Mouse (Mus musculus) forebrain, postnatal 0 days (tissue): Measurements from ENCODE around the gene Slc15a3. TPM values are rescaled to one million over a fixed set of nuclear protein-coding genes. Genes with fewer than 3 reads are reported as not detected.

Experiments used
- ATAC-seq: fragments of 200-750 bp; cut with Nextera tagmentation; 2 replicates; pipeline ENCODE4 v1.8.0; 2017; ENCODE audit warnings: mild to moderate bottlenecking, moderate library complexity
- DNase-seq: peaks from one replicate; pipeline ENCODE4 v3.0.0-alpha.2; 2015
- H3K27ac ChIP-seq: fragments of 300-500 bp; sonication (generic); 2 replicates; pipeline ENCODE4 v1.5.1; 2014; ENCODE audit warnings: low read depth, mild to moderate bottlenecking, antibody characterized with exemption, low read length, moderate library complexity, mixed read lengths
- H3K27me3 ChIP-seq: fragments of 300-500 bp; sonication (generic); 2 replicates; pipeline ENCODE4 v1.6.1; 2014; ENCODE audit warnings: mild to moderate bottlenecking, low read length, mixed read lengths; ENCODE audit not compliant: insufficient read depth
- H3K36me3 ChIP-seq: fragments of 300-500 bp; sonication (generic); 2 replicates; pipeline ENCODE4 v1.6.1; 2014; ENCODE audit warnings: mild to moderate bottlenecking, moderate library complexity; ENCODE audit not compliant: insufficient read depth
- H3K4me1 ChIP-seq: fragments of 300-500 bp; sonication (generic); 2 replicates; pipeline ENCODE4 v1.6.1; 2014; ENCODE audit warnings: antibody characterized with exemption; ENCODE audit not compliant: insufficient read depth
- H3K4me2 ChIP-seq: fragments of 300-500 bp; sonication (generic); 2 replicates; pipeline ENCODE4 v1.6.1; 2014; ENCODE audit warnings: low read depth, mild to moderate bottlenecking, moderate library complexity
- H3K4me3 ChIP-seq: fragments of 300-500 bp; sonication (generic); 2 replicates; pipeline ENCODE4 v1.5.1; 2014; ENCODE audit warnings: low read depth, low read length, mixed read lengths
- H3K9ac ChIP-seq: fragments of 300-500 bp; sonication (generic); 2 replicates; pipeline ENCODE4 v1.6.1; 2014; ENCODE audit warnings: mild to moderate bottlenecking
- H3K9me3 ChIP-seq: fragments of 300-500 bp; sonication (generic); 2 replicates; pipeline ENCODE4 v1.6.1; 2016; ENCODE audit warnings: low read length
- CTCF ChIP-seq: sonication (generic); IDR thresholded peaks from 2 replicates; pipeline ENCODE4 v1.5.1; 2016; ENCODE audit warnings: antibody characterized with exemption, control low read depth, low read depth
- WGBS: fragments of 180-500 bp; shearing (Covaris S2); extraction: QIAGEN DNeasy Blood & Tissue Kit; methylation state at CpG from one replicate; pipeline ENCODE4 v1.1.7; 2014; 5-methylcytosine and 5-hydroxymethylcytosine counted together
- polyA plus RNA-seq: library from polyadenylated mRNA; unstranded; fragments of >200 nt; fragmentation: Nextera tagmentation; extraction: Ambion mirVana; gene quantifications from 2 replicates; pipeline ENCODE4 v1.2.1, GENCODE M21; 2015
- total RNA-seq: library from RNA; depleted of rRNA; stranded (reverse); fragments of >200 nt; gene quantifications from 2 replicates; pipeline ENCODE4 v1.2.3, GENCODE M21; 2014; rRNA removed

Gene Slc15a3
- total and polyA plus RNA-seq, 2 experiments from 2014 or later = 0.42 to 0.90 TPM

DNA sequence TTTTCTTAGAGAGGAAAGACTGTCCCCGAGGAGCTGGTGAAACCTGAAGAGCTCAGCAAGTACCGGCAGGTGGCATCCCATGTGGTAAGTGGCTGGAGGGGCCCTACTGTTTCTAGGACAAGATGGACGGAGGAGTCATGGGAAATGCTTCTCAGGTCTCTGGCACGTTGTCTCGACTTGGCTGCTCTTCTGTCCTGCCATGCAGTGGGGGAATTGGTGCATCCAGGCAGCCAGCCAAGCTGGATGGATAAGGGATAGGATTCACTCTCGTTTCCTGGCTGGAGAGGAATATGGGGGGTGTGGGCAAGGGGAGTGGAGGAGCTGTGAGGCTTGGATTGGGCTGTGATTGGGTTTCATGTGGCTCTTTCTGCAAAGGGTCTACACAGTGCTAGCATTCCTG lies 60.8 kb downstream of the Slc15a3 start:
- Histone ChIP-seq H3K4me3 (no peak overlapping the region), H3K27ac (no peak overlapping the region), H3K27me3 (no peaks in the 10 kb centered on the region), H3K4me2 (no peak overlapping the region), H3K9ac (no peak overlapping the region), H3K9me3 (no peaks in the 10 kb centered on the region), H3K4me1 (peaks cover 12% of the 10 kb centered on the region), H3K36me3 (peaks cover 77% of the 10 kb centered on the region)
- WGBS = 67% methylated on average over 6 of the region's 6 CpGs
- DNase-seq = no peak
- TF ChIP-seq CTCF = no peak
- no peak for ATAC-seq

DNA sequence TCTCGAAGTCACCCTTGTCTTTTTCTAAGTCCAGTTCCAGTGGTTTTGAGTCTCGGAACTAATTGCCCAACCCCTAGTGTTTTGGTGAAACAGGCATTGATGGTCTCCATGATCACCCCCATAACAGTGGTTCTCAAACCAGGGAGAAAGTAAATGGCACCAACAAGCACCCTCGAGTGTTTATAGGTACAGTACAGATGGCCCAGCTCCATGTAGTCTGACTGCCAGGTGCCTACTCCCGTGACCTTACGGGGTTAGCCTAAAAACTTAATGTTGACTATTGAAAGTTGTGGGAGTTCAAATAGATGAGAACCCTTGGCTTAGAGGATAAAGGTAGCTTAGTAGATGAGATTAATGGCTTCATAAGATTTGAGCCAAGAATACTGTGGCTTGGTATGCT lies 61.5 kb downstream of the Slc15a3 start:
- Histone ChIP-seq H3K9ac (no peak overlapping the region), H3K9me3 (no peaks in the 10 kb centered on the region), H3K36me3 (peaks cover 85% of the 10 kb centered on the region), H3K4me3 (no peak overlapping the region), H3K4me2 (no peak overlapping the region), H3K27me3 (no peaks in the 10 kb centered on the region), H3K4me1 (peaks cover 9% of the 10 kb centered on the region), H3K27ac (no peak overlapping the region)
- 97% methylated on average over 5 of the region's 5 CpGs for WGBS
- TF ChIP-seq CTCF = no peak
- ATAC-seq = no peak
- DNase-seq = no peak

DNA sequence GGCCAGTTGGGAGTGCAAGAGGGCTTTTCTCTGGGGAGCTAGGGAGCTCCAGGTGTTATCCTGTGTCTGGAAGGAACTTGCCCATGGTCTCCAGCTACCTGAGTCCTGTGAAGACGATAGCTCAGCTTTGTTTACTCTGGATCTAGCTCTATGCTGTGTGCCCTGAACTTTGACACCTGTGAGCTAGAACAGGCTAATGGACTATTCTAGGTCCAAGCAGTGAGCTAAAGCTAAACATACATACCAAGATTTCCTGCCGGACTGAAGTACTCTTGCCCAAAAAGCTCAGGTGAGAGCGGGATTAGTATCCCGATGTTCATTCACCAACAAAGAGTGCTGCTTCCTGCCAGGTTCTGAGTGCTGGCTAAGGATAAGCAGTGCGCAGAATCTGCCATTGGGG lies 65.0 kb downstream of the Slc15a3 start:
- no peak for DNase-seq
- no peak for TF ChIP-seq CTCF
- Histone ChIP-seq H3K9me3 (no peaks in the 10 kb centered on the region), H3K36me3 (peaks cover 72% of the 10 kb centered on the region), H3K27ac (no peak overlapping the region), H3K9ac (no peak overlapping the region), H3K27me3 (no peaks in the 10 kb centered on the region), H3K4me1 (no peaks in the 10 kb centered on the region), H3K4me3 (no peak overlapping the region), H3K4me2 (no peak overlapping the region)
- 85% methylated on average over 5 of the region's 5 CpGs for WGBS
- no peak for ATAC-seq

DNA sequence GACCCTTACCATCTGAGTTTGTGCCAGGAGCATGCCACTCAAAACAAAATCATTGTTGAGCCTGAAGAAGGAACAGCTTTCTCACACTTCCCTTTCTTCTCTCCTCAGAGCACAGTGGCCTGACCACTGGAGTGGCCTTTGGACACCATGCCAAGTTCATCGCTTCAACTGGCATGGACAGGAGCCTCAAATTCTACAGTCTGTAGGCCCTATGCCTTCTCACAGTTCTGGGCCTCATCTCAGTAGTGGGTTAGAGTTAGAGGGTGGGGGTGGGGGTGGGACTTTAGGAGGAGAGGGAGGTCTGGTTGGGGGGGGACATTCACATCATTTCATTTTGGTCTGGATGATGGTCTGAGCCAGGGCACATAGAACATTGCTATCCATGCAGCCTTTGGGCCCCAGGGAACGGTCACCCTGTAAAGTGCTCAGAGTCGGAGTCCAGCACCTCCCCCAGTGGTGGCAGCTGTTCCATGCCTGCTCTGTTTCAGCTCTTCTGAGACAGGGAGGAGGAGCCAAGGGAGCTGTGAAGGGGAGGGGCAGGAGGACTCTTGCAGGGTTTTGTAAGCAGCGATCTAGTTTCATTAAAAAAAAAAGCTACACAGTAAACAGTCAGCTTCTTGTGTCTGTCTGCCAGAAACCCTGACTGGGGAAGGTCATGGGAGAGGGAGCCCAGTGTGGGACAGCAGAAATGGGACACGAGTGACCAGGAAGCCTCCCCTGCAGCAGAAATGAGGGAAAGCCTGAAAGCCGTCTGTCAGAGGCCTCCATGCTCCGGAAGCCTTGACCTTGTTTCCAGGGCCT lies 65.6 kb downstream of the Slc15a3 start:
- peaks cover 66% of the 10 kb centered on the region for H3K36me3 ChIP-seq
- H3K9ac ChIP-seq = no peak overlapping the region
- no peaks in the 10 kb centered on the region for H3K27me3 ChIP-seq
- H3K9me3 ChIP-seq = no peaks in the 10 kb centered on the region
- no peak for TF ChIP-seq CTCF
- DNase-seq (no peak), ATAC-seq (peak; percentile 60)
- no peaks in the 10 kb centered on the region for H3K4me1 ChIP-seq
- WGBS = 60% methylated on average over 7 of the region's 7 CpGs
- H3K4me3 ChIP-seq = no peak overlapping the region
- H3K27ac ChIP-seq = no peak overlapping the region
- H3K4me2 ChIP-seq = no peak overlapping the region

DNA sequence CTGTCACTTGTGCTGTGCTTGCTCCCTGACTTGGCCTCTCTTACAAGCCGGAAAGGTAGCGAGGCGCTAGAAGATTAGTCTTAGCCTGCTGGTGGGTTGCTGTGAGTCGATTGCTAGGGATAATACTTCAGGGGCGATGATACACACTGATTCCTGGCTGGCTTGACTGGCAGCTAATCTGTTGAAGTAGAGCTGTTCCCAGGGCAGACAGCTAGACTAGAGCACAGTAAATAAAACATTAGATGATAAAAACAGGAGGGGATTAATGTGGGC lies 66.1 kb downstream of the Slc15a3 start:
- no peak for DNase-seq
- H3K27ac ChIP-seq = peak overlapping the region; percentile 29; the same call in 1 of the 2 replicates
- H3K36me3 ChIP-seq = peaks cover 60% of the 10 kb centered on the region
- WGBS = 87% methylated on average over 5 of the region's 5 CpGs
- no peaks in the 10 kb centered on the region for H3K27me3 ChIP-seq
- no peak for ATAC-seq
- no peak overlapping the region for H3K9ac ChIP-seq
- H3K4me2 ChIP-seq = no peak overlapping the region
- TF ChIP-seq CTCF = no peak
- no peaks in the 10 kb centered on the region for H3K4me1 ChIP-seq
- no peaks in the 10 kb centered on the region for H3K9me3 ChIP-seq
- no peak overlapping the region for H3K4me3 ChIP-seq

DNA sequence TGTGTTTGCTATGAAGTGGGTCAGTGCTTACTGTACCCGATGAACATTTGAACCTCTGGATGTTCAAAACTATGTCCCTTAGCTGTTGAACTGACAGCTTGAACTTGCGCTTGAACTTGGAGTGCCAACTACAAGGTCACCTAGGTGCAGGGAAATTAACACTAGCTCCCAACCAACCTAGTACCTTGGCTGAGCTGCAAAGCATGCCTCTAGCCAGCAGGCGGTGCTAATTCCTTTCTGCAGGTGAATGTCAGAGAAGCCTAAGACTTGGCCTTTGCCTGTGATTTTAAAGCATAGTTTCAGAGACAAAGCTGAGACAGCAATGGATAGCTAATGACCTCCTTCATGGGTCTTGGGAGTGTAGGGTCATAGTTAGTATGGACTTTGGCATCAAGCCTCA lies 68.4 kb downstream of the Slc15a3 start:
- 61% methylated on average over 3 of the region's 3 CpGs for WGBS
- DNase-seq = peak; percentile 66
- peak; percentile 81 for TF ChIP-seq CTCF
- Histone ChIP-seq H3K9me3 (no peaks in the 10 kb centered on the region), H3K4me1 (no peaks in the 10 kb centered on the region), H3K27me3 (no peaks in the 10 kb centered on the region), H3K36me3 (peaks cover 39% of the 10 kb centered on the region), H3K4me3 (no peak overlapping the region), H3K4me2 (no peak overlapping the region), H3K9ac (no peak overlapping the region), H3K27ac (no peak overlapping the region)
- ATAC-seq = peak; percentile 65

Other genes starting within 250 kb of the Slc15a3 start
- 245 and 273 TPM in 2 replicates for gene Ddb1, start 234.4 kb upstream of the Slc15a3 start, total RNA-seq
- 130 and 145 TPM in 2 replicates for gene Ddb1, start 234.4 kb upstream of the Slc15a3 start, polyA plus RNA-seq
- gene Tkfc, start 234.1 kb upstream of the Slc15a3 start, total RNA-seq = 8.8 and 12.8 TPM in 2 replicates
- 19.3 and 22.7 TPM in 2 replicates for gene Tkfc, start 234.1 kb upstream of the Slc15a3 start, polyA plus RNA-seq
- gene Vwce, start 205.5 kb upstream of the Slc15a3 start, total RNA-seq = 1.5 and 1.7 TPM in 2 replicates
- 0.44 and 0.88 TPM in 2 replicates for gene Vwce, start 205.5 kb upstream of the Slc15a3 start, polyA plus RNA-seq
- gene Pga5, start 161.7 kb upstream of the Slc15a3 start, total RNA-seq = not detected in 2 replicates
- not detected in 2 replicates for gene Pga5, start 161.7 kb upstream of the Slc15a3 start, polyA plus RNA-seq
- 27.9 and 29.0 TPM in 2 replicates for gene Vps37c, start 151.0 kb upstream of the Slc15a3 start, total RNA-seq
- gene Vps37c, start 151.0 kb upstream of the Slc15a3 start, polyA plus RNA-seq = 34.5 TPM in 2 replicates
- 0.10 TPM in 1 of 2 replicates, not detected in the other for gene Cd5, start 100.7 kb upstream of the Slc15a3 start, total RNA-seq
- 0.24 and 0.52 TPM in 2 replicates for gene Cd5, start 100.7 kb upstream of the Slc15a3 start, polyA plus RNA-seq
- not detected in 2 replicates for gene Cd6, start 9.7 kb upstream of the Slc15a3 start, total RNA-seq
- 0.05 TPM in 1 of 2 replicates, not detected in the other for gene Cd6, start 9.7 kb upstream of the Slc15a3 start, polyA plus RNA-seq
- gene Tmem132a, start 30.2 kb downstream of the Slc15a3 start, total RNA-seq = 323 and 362 TPM in 2 replicates
- 180 and 184 TPM in 2 replicates for gene Tmem132a, start 30.2 kb downstream of the Slc15a3 start, polyA plus RNA-seq
- gene Tmem109, start 42.3 kb downstream of the Slc15a3 start, total RNA-seq = 22.2 and 25.5 TPM in 2 replicates
- 33.7 and 38.8 TPM in 2 replicates for gene Tmem109, start 42.3 kb downstream of the Slc15a3 start, polyA plus RNA-seq
- gene Prpf19, start 55.5 kb downstream of the Slc15a3 start, total RNA-seq = 243 and 271 TPM in 2 replicates
- gene Prpf19, start 55.5 kb downstream of the Slc15a3 start, polyA plus RNA-seq = 35.6 and 36.9 TPM in 2 replicates
- gene Zp1, start 80.9 kb downstream of the Slc15a3 start, total RNA-seq = 0.10 and 0.23 TPM in 2 replicates
- gene Zp1, start 80.9 kb downstream of the Slc15a3 start, polyA plus RNA-seq = 0.59 and 0.68 TPM in 2 replicates
- 0.57 and 0.77 TPM in 2 replicates for gene Ptgdr2, start 97.4 kb downstream of the Slc15a3 start, total RNA-seq
- 0.05 and 0.10 TPM in 2 replicates for gene Ptgdr2, start 97.4 kb downstream of the Slc15a3 start, polyA plus RNA-seq
- gene Ccdc86, start 109.5 kb downstream of the Slc15a3 start, total RNA-seq = 6.2 and 6.8 TPM in 2 replicates
- 12.7 and 16.6 TPM in 2 replicates for gene Ccdc86, start 109.5 kb downstream of the Slc15a3 start, polyA plus RNA-seq
- gene Ms4a10, start 134.9 kb downstream of the Slc15a3 start, total RNA-seq = not detected in 2 replicates
- not detected in 2 replicates for gene Ms4a10, start 134.9 kb downstream of the Slc15a3 start, polyA plus RNA-seq
- gene Ms4a15, start 153.5 kb downstream of the Slc15a3 start, total RNA-seq = 2.1 and 3.2 TPM in 2 replicates
- 3.0 and 4.8 TPM in 2 replicates for gene Ms4a15, start 153.5 kb downstream of the Slc15a3 start, polyA plus RNA-seq
- not detected in 2 replicates for gene Ms4a18, start 178.3 kb downstream of the Slc15a3 start, total RNA-seq
- not detected in 2 replicates for gene Ms4a18, start 178.3 kb downstream of the Slc15a3 start, polyA plus RNA-seq
- not detected in 2 replicates for gene Ms4a8a, start 241.4 kb downstream of the Slc15a3 start, total RNA-seq
- gene Ms4a8a, start 241.4 kb downstream of the Slc15a3 start, polyA plus RNA-seq = not detected in 2 replicates